Mouse (Mus musculus): ENCODE results near the gene Lamc3.

- no peak for TF ChIP-seq CTCF (IDR thresholded peaks at IDR 0.05; ENCODE audit: low read depth)
- TF ChIP-seq EP300 (IDR thresholded peaks at IDR 0.05; ENCODE audit: low read depth), result no peak
Observed at GRCm38 (mm10) chr2:31955686-31956085, 68.6 kb downstream of the Lamc3 start.
